Mouse (Mus musculus): ENCODE results near the gene Agap3. TPM values are rescaled to one million over a fixed set of nuclear protein-coding genes. Genes with fewer than 3 reads are reported as not detected.

The Agap3 gene
- total RNA-seq, 2 experiments from 2014 or later, result 507 to 566 TPM

DNA sequence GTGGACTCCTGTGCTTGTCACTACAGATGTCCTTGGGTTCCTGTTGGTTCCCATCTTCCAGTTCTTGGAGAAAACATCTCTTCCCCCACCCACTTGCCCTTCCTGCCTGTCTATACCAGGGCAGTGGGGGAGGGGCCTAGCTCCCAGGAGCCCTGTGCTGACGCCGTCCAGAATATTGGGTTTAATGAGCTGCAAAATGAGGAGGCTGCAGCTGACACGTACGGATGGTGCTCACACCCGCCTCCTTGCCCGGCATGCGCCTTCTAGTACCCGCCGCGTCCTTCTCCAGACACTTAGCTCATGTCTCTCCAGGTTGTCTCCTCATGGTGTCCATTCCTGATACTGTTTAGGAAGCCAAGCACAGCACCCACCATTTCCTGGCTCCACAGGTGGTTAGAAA, 47.1 kb downstream of the Agap3 start:
- intact Hi-C loops (cut with DNase I), result no loop called here
- no peak for DNase-seq (ENCODE audit: low spot score in 2 of 2)

DNA sequence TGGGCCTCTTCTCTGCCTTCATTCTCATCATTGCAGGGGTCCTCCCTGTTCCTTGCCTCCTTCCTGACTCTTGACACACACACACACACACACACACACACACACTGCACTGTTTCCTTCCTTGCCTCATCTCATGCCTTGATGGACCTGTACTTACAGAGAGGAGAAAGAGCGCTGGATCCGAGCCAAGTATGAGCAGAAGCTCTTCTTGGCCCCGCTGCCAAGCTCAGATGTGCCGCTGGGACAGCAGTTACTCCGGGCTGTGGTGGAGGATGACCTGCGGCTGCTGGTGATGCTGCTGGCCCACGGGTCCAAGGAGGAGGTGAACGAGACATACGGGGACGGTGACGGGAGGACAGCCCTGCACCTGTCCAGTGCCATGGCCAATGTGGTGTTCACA, 48.9 kb downstream of the Agap3 start:
- intact Hi-C loops (cut with DNase I), result no loop called here
- DNase-seq (ENCODE audit: low spot score in 2 of 2), result no peak

DNA sequence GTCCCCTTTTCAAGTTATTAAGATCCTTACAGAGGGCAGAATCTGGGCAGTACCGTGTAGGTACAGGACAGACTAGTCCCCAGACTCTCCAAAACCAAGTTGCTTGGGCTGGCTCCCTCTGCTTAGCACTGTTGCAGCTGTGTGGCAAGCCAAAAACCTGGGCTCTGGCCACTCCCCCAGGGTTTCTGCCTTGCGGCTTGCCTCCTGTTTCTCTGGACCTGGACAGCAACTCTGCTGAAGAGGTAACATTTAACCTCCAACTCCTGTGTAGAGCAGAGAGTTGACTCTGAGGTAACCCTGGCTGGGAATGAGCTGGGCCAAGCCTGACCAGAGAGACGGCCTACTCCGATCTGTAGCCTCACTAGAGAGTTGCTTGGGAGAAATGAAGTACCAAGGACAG, 50.8 kb downstream of the Agap3 start:
- no peak for DNase-seq (ENCODE audit: low spot score in 2 of 2)
- intact Hi-C loops (cut with DNase I), result no loop called here

DNA sequence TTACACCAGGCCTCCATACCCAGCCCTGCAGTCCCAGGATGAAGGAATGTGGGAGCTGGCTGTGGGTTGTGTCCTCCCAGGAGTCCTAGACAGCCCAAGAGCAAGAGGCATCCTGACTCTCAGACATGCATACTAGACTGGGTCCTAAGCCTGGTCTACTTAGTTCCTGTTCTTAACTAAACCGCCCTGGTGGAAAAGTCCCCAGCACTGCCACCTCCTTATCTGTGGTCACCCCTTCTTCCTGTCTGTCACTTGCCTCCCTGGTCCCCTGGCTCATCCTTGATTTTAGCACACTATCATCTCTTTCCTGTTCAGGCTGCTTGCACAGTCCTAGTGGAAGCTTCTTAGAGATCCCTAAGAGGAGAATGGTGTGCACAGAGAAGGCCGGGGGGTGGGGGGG, 53.5 kb downstream of the Agap3 start:
- no peak for DNase-seq (ENCODE audit: low spot score in 2 of 2)
- intact Hi-C loops (cut with DNase I), result no loop called here

DNA sequence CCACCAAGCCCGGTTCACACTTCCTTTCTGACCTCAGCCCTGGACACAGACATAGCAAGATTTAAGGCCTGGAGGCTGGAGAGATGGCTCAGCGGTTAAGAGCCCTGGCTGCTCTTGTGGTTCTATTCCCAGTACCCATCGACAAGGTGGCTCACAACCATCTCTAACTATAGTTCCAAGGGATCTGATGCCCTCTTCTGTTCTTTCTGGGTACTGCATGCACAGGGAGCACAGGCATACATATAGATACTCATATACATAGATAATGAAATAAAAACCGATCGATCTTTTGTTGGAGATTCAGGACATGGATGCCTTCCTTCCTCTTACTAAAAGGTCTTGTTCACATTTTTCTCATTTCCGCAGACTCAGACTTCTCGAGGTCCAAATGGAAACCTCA, 56.4 kb downstream of the Agap3 start:
- intact Hi-C loops (cut with DNase I), result no loop called here
- no peak for DNase-seq (ENCODE audit: low spot score in 2 of 2)

DNA sequence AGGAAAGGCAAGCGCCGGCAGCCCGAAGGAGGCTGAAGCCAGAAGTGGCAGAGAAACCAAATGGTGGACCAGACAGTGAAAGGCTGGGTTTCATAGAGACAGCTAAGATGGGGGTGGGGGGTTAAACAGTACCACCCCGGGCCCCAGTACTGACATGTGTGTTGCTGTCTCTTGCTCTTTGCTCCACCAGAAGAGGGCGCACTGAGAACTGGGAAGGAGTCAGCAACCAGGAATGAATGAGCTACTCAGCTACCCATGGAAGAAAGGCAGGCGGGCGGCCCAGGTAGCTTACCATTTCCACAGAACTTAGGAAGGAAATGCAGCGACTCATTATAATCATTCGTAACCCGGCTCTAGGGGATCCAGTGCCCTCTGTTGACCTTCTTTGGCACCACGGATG, 58.7 kb downstream of the Agap3 start:
- no peak for DNase-seq (ENCODE audit: low spot score in 2 of 2)
- intact Hi-C loops (cut with DNase I), result loop anchor here (5.0 kb wide), 1 partner anchor 142 kb away; no protein-coding TSS in a partner anchor

DNA sequence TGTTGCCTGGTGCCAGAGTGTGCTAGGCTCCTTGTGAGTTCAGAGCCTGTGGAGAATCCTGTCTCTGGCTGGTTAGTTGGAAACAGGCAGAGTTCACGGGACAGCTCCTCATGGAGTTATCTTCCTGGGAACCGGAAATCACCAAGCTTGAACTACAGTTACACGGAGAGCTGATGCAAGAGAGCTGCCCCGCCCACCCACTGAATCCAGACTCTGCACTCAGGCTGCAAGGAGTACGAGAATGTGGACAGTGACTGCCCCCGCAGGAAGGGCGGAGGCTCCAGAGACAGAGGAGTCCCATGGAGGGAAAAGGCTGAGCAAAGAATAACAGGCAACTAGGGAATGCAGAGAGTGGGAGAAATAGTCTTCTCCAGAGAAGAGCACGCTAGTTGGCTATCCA, 60.3 kb downstream of the Agap3 start:
- no peak for DNase-seq (ENCODE audit: low spot score in 2 of 2)
- intact Hi-C loops (cut with DNase I), result loop anchor here (5.0 kb wide), 1 partner anchor 140 kb away; no protein-coding TSS in a partner anchor

DNA sequence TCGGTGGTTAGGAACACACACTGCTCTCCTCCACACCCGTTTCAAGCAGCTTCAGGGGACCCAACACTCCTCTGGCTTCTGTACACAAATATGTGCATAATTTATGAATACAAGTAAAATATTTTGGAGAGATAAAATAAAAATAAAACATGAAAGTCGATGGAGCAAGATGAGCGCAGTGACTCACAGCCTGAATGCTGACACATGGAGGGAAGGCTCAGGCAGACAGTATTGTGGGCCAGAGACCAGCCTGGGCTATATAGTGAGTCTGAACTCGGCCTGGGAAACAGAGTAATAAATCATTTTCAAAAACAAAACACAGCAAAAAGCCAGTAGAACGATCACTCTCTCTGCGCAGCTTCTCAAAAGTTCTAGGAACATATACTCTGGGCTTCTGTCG, 69.4 kb downstream of the Agap3 start:
- no peak for DNase-seq (ENCODE audit: low spot score in 2 of 2)
- intact Hi-C loops (cut with DNase I), result no loop called here

DNA sequence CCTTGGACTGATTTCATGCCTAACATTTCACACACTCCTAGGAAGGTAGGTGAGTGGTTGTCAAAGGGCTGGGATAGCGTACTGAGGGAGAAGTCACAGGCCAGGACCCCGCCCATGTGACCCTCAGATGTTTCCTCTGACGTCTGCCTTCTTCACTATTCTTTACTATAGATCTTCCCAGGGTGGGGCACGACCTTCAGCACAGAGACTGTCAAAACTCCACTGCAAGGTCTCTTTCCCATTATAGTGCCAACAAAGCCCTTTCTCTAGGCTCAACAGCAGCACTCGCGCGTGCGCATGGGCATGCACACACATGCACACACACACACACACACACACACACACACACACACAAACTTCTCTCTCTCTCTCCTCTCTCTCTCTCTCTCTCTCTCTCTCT, 71.8 kb downstream of the Agap3 start:
- intact Hi-C loops (cut with DNase I), result no loop called here
- DNase-seq (ENCODE audit: low spot score in 2 of 2), result no peak

DNA sequence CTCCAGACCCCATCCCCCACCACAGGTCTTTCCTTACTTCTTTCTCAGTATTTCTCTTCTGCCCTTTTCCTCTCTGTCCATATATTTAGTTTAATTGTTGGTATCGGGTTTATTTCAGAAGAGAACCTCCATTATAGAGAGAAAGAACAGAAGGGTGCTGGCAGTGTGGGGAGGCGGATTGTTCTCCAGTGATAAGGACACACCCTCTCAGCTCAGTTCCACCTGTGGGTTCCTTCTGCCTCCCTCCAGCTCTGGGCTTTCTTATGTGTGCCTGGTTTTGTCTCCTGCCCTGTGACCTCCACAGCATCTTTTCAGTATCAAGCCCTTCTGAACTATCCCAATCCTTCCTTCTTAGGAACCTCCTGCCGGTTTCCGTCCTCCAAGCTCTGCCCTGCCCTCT, 72.5 kb downstream of the Agap3 start:
- DNase-seq (ENCODE audit: low spot score in 2 of 2), result no peak
- intact Hi-C loops (cut with DNase I), result no loop called here

DNA sequence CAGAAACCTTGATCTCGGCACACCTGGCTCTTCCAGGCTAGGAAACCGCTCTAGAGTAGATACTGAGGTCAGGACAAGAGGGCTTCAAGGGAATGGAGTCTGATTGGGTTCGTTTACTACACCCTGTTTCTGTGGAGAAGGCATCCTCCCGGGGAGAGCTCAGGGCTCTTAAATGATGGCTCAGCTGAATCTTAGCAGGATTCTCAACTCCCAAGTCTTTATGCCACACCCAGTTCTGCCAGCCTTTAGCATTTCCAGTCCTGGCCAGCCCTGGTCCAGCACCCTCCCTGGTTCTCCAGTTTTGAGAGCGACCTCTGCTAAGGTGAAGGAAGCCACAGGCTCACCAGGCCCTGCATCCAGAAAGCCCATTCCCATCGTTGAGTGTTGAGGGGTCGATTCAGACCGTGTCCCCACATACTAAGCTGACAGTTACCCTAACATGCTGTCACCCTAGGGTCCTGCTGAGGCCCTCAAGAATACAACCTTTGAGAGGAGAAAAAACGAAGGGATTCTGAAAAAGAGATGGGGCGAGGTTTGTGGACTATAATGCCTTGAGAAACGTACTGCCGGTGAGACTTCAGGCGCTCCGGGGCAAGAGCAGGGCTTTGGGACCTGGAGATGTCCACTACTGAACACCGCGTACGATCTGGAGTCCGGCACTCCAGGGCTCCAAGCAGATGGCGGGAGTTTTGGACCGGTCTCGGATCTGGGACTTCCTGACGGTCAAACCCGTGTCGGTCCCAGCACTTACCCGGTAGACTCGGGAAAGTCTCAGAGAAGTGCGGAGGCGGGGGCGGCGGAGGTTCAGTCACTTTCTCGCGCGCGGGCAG, 73.6 kb downstream of the Agap3 start:
- DNase-seq (ENCODE audit: low spot score in 2 of 2), result no peak
- intact Hi-C loops (cut with DNase I), result no loop called here

DNA sequence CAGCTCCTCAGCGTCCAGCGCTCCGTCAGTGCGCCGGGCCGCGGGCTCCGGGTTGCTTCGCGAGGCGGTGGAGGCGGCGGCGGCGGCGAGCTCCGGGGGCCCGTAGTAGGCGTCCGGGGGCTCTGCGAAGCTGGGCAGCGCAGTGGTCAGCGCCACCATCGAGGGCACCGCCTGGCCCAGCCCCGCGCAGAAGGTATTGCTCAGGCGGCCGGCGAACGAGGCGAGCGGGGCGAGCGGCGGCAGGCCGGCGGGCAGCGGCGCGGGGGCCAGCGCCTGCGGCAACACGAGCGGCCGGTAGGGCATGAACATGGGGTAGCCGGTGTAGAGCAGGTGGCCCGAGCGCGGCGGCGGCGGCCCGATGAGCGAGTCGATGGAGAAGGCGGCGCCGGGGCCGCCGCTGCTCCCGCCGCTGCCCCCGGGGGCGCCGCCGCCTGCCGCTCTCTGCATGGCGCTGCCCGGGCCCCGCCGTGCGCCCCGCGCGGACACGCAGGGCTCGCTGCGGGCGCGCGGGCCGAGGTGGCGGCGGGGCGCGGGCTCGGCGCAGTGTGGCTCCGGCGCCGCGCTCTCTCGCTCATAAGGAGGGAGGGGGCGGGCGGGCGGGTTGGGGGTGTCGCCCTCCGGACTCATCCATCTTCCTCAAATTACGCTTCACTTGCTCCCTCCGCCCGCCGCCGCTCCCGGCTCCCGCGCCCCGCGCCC, 74.4 kb downstream of the Agap3 start:
- no peak for DNase-seq (ENCODE audit: low spot score in 2 of 2)
- intact Hi-C loops (cut with DNase I), result no loop called here

DNA sequence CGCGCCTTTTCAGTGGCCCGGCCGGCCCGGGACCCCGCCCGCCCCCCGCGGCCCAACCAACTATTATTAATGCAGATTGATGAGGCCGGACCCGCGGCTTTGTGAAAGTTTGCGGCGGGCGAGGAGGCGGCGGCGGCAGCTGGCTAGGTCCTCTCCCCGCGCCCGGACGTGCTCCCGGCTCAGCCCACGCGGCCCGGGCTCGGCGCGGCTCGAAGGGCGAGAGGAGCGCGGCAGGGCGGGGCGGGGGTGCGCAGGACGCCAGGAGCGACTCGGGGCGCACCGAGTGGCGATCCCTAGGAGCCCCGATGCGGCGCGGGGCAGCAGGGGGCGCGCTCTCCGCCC, 74.9 kb downstream of the Agap3 start, which contains the start of gene Gbx1:
TSS of gene Gbx1 (minus strand) at position 314 of the 342 bp plus-strand sequence.
- no peak for DNase-seq (ENCODE audit: low spot score in 2 of 2)
- intact Hi-C loops (cut with DNase I), result no loop called here

DNA sequence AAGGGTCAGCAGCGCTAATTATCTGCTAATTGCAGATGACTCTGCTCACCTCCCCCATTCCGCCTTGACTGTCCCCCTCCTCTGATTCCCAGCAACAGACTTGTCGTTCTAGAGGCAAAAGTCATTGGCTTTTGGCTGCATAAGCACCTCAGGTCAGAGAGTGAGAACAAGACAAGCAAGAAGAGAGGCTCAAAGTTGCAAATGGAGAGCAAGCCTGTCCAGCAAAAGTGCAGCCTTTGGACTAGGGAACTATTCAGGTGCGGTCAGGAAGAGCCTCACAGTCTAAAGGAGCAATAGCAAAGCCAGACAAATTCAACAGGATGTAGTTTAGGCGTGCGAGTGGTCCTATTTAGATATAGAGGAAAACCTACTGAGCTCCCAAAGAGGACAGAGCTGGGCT, 75.8 kb downstream of the Agap3 start:
- intact Hi-C loops (cut with DNase I), result no loop called here

DNA sequence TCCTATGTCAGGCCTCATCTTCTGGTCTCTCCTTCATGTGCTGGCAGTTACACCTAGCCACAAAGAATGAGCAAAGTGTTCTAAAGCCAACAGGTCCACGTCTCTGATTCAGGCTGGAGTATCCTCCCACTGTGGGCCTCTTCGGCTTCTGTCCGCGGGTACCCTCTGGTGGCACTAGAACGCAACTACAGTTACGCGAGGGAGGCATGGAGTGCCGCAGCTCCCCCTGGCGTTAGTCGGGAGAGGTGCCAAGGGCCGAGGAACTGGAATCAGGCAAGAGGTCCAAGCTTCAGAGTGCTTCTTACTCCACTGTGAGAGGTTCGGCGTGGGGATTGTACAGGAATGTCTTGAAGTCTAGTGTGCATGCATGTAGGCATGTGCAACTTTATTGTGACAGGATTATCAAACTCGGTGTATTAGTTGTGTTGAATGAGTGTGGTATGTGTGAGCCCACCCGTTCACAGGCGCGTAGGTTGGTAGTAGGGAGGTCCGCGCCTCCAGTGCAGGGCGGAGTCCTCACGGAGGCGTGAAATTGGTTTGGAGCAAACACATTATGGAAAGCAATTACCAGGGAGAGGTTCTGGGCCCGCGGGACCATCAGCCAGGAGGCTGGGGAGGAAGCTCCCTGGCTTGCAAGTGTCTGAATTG, 78.2 kb downstream of the Agap3 start:
- DNase-seq (ENCODE audit: low spot score in 2 of 2), result peak; percentile 88 to 92

More for the DNA sequence above, 75.8 kb downstream of the Agap3 start:
- DNase-seq (ENCODE audit: low spot score in 2 of 2), result no peak

DNA sequence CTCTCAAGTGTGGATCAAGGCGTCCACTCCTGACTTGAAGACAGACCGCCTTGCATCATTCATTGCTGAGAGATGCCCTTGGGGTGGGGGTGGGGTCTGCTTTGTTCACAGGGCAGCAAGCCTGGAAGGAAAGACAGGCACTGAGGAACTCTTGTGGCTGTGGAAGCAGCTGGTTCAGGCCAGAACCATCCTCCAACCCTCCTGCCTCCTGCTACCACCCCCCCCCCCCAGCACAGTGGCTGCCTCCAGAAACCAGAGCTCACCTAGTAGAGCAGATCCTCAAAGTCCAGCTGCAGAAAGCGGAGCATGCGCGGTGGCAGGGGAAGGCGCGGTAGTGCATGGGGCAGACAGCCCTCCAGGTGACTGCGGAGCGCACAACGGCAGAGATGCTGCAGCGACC, 81.4 kb downstream of the Agap3 start:
- no peak for DNase-seq (ENCODE audit: low spot score in 2 of 2)
- intact Hi-C loops (cut with DNase I), result no loop called here

More for the DNA sequence above, 78.2 kb downstream of the Agap3 start:
- intact Hi-C loops (cut with DNase I), result loop anchor here (2.0 kb wide), 1 partner anchor 45 kb away; no protein-coding TSS in a partner anchor

DNA sequence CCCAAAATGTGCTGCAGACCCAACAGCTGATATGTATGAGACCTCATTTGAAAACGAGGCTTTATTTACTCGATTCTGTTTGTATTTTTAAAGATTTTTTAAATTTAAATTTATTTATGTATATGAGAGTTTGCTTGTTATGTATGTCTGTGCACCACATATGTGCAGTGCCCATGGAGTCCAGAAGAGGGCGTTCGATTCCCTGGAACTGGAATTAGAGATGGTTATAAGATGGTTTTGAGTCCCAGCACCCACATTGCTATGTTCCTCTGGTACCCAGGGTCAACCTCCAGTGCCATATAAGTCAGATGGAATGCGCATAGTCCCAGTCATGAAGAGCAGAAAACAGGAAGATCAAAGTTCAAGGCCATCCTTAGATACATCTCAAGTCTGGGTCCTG, 82.3 kb downstream of the Agap3 start:
- no peak for DNase-seq (ENCODE audit: low spot score in 2 of 2)
- intact Hi-C loops (cut with DNase I), result no loop called here

DNA sequence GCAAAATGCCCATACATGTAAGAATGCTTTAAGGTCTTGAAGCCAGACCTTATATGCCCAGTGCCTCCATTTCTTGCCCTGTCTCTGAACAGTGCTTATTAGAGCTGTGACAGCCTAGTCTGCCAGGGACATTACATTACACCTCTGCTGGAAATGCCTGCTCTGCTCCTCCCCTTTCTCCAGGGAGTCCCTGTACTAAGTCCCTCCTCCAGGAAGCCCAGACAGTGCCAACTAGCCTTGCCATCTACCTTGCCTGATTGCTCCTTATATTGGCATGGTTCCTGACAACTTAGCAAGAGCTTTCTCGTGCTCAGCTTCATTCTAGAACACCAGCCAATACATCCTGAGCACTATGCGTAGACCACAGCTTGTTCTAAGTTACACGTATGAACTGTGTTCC, 83.8 kb downstream of the Agap3 start:
- intact Hi-C loops (cut with DNase I), result no loop called here
- DNase-seq (ENCODE audit: low spot score in 2 of 2), result no peak

DNA sequence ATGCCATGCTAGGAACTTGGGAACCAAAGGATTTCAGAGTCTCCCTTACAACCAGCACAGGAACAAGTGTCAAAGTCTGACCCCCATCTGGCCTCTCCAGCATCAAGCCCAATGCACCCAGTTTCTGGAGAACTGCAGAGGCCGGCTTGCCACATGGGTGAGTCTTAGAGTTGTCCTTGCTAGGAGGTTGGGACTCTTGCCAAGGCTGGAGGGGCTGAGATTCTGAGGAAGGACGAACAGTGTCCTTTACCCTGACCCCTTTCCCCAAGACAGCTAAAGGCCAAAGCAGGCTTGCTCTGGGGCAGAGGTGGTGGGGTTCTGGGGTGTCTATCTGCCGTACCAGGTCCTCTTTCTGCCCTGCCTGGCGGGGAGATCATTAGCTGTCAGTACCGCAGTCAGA, 84.5 kb downstream of the Agap3 start:
- intact Hi-C loops (cut with DNase I), result no loop called here
- DNase-seq (ENCODE audit: low spot score in 2 of 2), result no peak

DNA sequence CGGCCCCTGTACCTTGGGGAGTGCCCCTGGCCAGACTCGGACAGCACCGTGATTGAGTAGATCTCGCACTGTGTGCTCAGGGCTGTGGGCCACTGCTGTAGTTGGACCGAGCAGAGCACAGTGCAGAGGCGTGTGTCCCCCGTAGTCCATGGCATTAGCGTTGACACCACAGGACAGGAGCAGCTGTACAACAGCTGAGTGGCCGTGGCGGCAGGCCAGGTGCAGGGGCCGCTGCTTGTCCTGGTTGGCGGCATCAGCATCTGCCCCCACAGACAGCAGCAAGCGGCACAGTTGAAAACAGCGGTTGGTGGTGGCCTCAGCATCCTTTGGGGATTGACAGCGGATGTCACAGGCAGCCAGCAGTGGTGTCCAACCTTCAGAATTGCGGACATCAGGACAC, 85.6 kb downstream of the Agap3 start:
- DNase-seq (ENCODE audit: low spot score in 2 of 2), result no peak
- intact Hi-C loops (cut with DNase I), result no loop called here
